Mouse (Mus musculus) kidney, postnatal 0 days (tissue): ENCODE data around the gene Znrf3. TPM values are rescaled to one million over a fixed set of nuclear protein-coding genes. Genes with fewer than 3 reads are reported as not detected.
"Not testable (repeated sequence)": the region's sequence is repeated elsewhere in the genome, so short reads cannot be mapped to it uniquely, and the experiment has no call there.

ENCODE experiments used
- ATAC-seq: fragments of 200-750 bp; cut with Nextera tagmentation; replicated peaks from 2 replicates; pipeline ENCODE4 v1.8.0; 2017; ENCODE audit warnings: low read depth, moderate number of reproducible peaks, moderate TSS enrichment, moderate library complexity; ENCODE audit not compliant: low FRiP score
- DNase-seq: peaks from one replicate; pipeline ENCODE4 v3.0.0-alpha.2; 2016; ENCODE audit warnings: low spot score
- H3K27ac ChIP-seq: fragments of 300-500 bp; sonication (generic); 2 replicates; pipeline ENCODE4 v1.5.1; 2014; ENCODE audit warnings: mild to moderate bottlenecking
- H3K27me3 ChIP-seq: fragments of 300-500 bp; sonication (generic); 2 replicates; pipeline ENCODE4 v1.6.1; 2014; ENCODE audit warnings: low read length, mixed read lengths; ENCODE audit not compliant: insufficient read depth
- H3K36me3 ChIP-seq: fragments of 300-500 bp; sonication (generic); 2 replicates; pipeline ENCODE4 v1.6.1; 2014; ENCODE audit warnings: low read length, mixed read lengths; ENCODE audit not compliant: insufficient read depth
- H3K4me1 ChIP-seq: fragments of 300-500 bp; sonication (generic); replicated peaks from 2 replicates; pipeline ENCODE4 v1.6.1; 2014; ENCODE audit warnings: antibody characterized with exemption, low read length, mixed read lengths; ENCODE audit not compliant: insufficient read depth
- H3K4me2 ChIP-seq: fragments of 300-500 bp; sonication (generic); 2 replicates; pipeline ENCODE4 v1.6.1; 2014; ENCODE audit warnings: mild to moderate bottlenecking, low read length, moderate library complexity, mixed read lengths
- H3K4me3 ChIP-seq: fragments of 300-500 bp; sonication (generic); replicated peaks from 2 replicates; pipeline ENCODE4 v1.5.1; 2014; ENCODE audit warnings: low read depth, low read length
- H3K9ac ChIP-seq: fragments of 300-500 bp; sonication (generic); 2 replicates; pipeline ENCODE4 v1.6.1; 2014; ENCODE audit warnings: low read depth, low read length
- H3K9me3 ChIP-seq: fragments of 300-500 bp; sonication (generic); replicated peaks from 2 replicates; pipeline ENCODE4 v1.6.1; 2016; ENCODE audit warnings: low read length, inconsistent platforms, mixed read lengths
- CTCF ChIP-seq: IDR thresholded peaks from 2 replicates; pipeline ENCODE4 v1.5.1; 2016; ENCODE audit warnings: antibody characterized with exemption, low read depth, mild to moderate bottlenecking, moderate library complexity
- WGBS: fragments of 180-500 bp; shearing (Covaris S2); extraction: QIAGEN DNeasy Blood & Tissue Kit; methylation state at CpG from one replicate; pipeline ENCODE4 v1.1.7; 2014; 5-methylcytosine and 5-hydroxymethylcytosine counted together
- polyA plus RNA-seq: library from polyadenylated mRNA; unstranded; fragments of >200 nt; fragmentation: Nextera tagmentation; extraction: Ambion mirVana; gene quantifications from 2 replicates; pipeline ENCODE4 v1.2.1, GENCODE M21; 2015

Gene Znrf3
- 13.3 and 15.7 TPM in 2 replicates for polyA plus RNA-seq

GRCm38 (mm10) chr11:5444599-5445451 lies at the start of gene Znrf3:
Gene Znrf3, minus strand, starts transcription at chr11:5444847.
- peak; percentile 5; the same call in 1 of the 2 replicates for TF ChIP-seq CTCF
- ATAC-seq (peak; percentile 93), DNase-seq (peak; percentile 96)
- under 1% methylated on average over 83 of the region's 106 CpGs for WGBS
- H3K4me1 ChIP-seq = peaks cover 11% of the 10 kb centered on the region
- H3K9me3 ChIP-seq = no peaks in the 10 kb centered on the region
- H3K27me3 ChIP-seq = no peaks in the 10 kb centered on the region
- H3K36me3 ChIP-seq = no peaks in the 10 kb centered on the region
- peak within 1 kb of the TSS; percentile 91 for H3K4me2 ChIP-seq
- peak within 1 kb of the TSS; percentile 83 for H3K4me3 ChIP-seq
- peak within 1 kb of the TSS; percentile 95 for H3K27ac ChIP-seq
- peak within 1 kb of the TSS; percentile 92 for H3K9ac ChIP-seq

GRCm38 (mm10) chr11:5493869-5494268 lies 49.2 kb upstream of the Znrf3 start:
- 41% methylated on average over 2 of the region's 2 CpGs for WGBS
- DNase-seq = no peak
- no peak for ATAC-seq
- no peaks in the 10 kb centered on the region for H3K36me3 ChIP-seq
- no peak overlapping the region for H3K4me3 ChIP-seq
- no peak overlapping the region for H3K4me2 ChIP-seq
- H3K9ac ChIP-seq = no peak overlapping the region
- no peaks in the 10 kb centered on the region for H3K4me1 ChIP-seq
- H3K27me3 ChIP-seq = no peaks in the 10 kb centered on the region
- H3K27ac ChIP-seq = no peak overlapping the region
- no peak for TF ChIP-seq CTCF
- H3K9me3 ChIP-seq = no peaks in the 10 kb centered on the region

GRCm38 (mm10) chr11:5491912-5492311 lies 47.3 kb upstream of the Znrf3 start:
- DNase-seq = no peak

GRCm38 (mm10) chr11:5490989-5491656 lies 46.5 kb upstream of the Znrf3 start:
- no peaks in the 10 kb centered on the region for H3K9me3 ChIP-seq

More at GRCm38 (mm10) chr11:5491912-5492311, 47.3 kb upstream of the Znrf3 start:
- no peaks in the 10 kb centered on the region for H3K36me3 ChIP-seq
- no peak overlapping the region for H3K27ac ChIP-seq
- ATAC-seq = no peak
- WGBS = 53% methylated on average over 7 of the region's 7 CpGs
- H3K4me3 ChIP-seq = no peak overlapping the region
- no peaks in the 10 kb centered on the region for H3K27me3 ChIP-seq
- H3K4me1 ChIP-seq = no peaks in the 10 kb centered on the region
- no peak overlapping the region for H3K4me2 ChIP-seq
- H3K9me3 ChIP-seq = no peaks in the 10 kb centered on the region
- no peak overlapping the region for H3K9ac ChIP-seq
- TF ChIP-seq CTCF = no peak

GRCm38 (mm10) chr11:5489433-5489832 lies 44.8 kb upstream of the Znrf3 start:
- not testable (repeated sequence) for ATAC-seq, H3K4me1 ChIP-seq, H3K9me3 ChIP-seq, H3K4me2 ChIP-seq, H3K36me3 ChIP-seq, H3K27me3 ChIP-seq, H3K9ac ChIP-seq, H3K27ac ChIP-seq, DNase-seq, H3K4me3 ChIP-seq
- 85% methylated on average over 10 of the region's 10 CpGs for WGBS

More at GRCm38 (mm10) chr11:5490989-5491656, 46.5 kb upstream of the Znrf3 start:
- Histone ChIP-seq H3K27ac (no peak overlapping the region), H3K4me1 (no peaks in the 10 kb centered on the region), H3K4me3 (no peak overlapping the region), H3K27me3 (no peaks in the 10 kb centered on the region), H3K4me2 (no peak overlapping the region), H3K36me3 (no peaks in the 10 kb centered on the region), H3K9ac (no peak overlapping the region)
- DNase-seq (no peak), ATAC-seq (no peak)
- 83% methylated on average over 10 of the region's 10 CpGs for WGBS
- TF ChIP-seq CTCF = no peak

- no peaks in the 10 kb centered on the region for H3K27me3 ChIP-seq
- WGBS = 10% methylated on average over 15 of the region's 15 CpGs
- no peaks in the 10 kb centered on the region for H3K4me1 ChIP-seq
Observed at GRCm38 (mm10) chr11:5485193-5486011, 40.8 kb upstream of the Znrf3 start.

More at GRCm38 (mm10) chr11:5485193-5486011, 40.8 kb upstream of the Znrf3 start:
- DNase-seq = peak; percentile 94
- ATAC-seq = peak; percentile 78
- Histone ChIP-seq H3K27ac (peak overlapping the region; percentile 32), H3K9me3 (no peaks in the 10 kb centered on the region), H3K4me3 (peak overlapping the region; percentile 29), H3K4me2 (peak overlapping the region; percentile 65), H3K9ac (peak overlapping the region; percentile 39; the same call in 1 of the 2 replicates), H3K36me3 (no peaks in the 10 kb centered on the region)
- peak; percentile 95 for TF ChIP-seq CTCF
